Mouse (Mus musculus): Measurements from ENCODE around the gene D10Wsu102e. TPM values are rescaled to one million over a fixed set of nuclear protein-coding genes. Genes with fewer than 3 reads are reported as not detected.

Gene D10Wsu102e
- 0.56 and 0.75 TPM in 2 replicates for polyA plus RNA-seq (2012)

GRCm38 (mm10) chr10:83359956-83360355 lies at the start of gene D10Wsu102e:
Gene D10Wsu102e (plus strand): TSS chr10:83360221.
- no peak for TF ChIP-seq GATA1 (IDR thresholded peaks at IDR 0.05; ENCODE audit: low read length)

GRCm38 (mm10) chr10:83310356-83310755 lies 49.7 kb upstream of the D10Wsu102e start:
- no peak for TF ChIP-seq GATA1 (IDR thresholded peaks at IDR 0.05; ENCODE audit: low read length)

- no peak for TF ChIP-seq GATA1 (IDR thresholded peaks at IDR 0.05; ENCODE audit: low read length)
Observed at GRCm38 (mm10) chr10:83313033-83313432, 47.0 kb upstream of the D10Wsu102e start.

DNA sequence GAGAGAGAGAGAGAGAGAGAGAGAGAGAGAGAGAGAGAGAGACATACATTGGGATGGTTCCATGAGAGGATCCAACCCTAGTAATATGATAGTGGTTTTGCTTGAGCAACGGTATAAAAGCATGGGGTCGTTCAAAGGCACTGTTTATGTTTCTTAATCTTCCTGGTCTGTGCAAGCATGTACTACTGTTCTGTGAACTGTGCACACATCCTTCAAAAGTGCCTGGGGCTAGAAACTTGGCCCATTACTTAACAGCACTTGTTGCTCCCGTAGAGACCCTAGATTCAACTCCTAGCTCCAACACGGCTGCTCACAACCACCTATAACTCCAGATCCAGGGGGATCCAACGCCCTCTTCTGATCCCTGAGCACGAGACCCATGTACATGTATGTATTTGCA lies 39.6 kb upstream of the D10Wsu102e start:
- TF ChIP-seq GATA1 (IDR thresholded peaks at IDR 0.05; ENCODE audit: low read length) = no peak

DNA sequence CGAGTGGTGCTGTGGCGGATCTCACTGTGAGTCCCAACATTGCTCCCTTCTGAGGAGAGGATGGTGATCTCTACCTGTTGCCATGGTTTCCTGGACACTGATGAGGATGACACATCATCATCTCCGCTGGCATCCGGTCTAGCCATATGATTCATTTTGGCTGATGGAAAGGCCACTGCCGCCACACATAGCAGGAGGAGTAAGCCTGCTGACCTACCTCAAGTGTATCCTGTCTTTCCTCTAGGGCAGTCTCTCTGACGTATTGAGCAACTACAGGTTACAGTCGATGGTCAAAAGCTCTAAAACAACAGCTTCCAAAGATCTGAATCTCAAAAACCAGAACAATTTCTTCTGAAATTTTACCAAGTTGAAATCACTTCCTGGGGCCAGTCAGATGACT lies 39.2 kb upstream of the D10Wsu102e start:
- TF ChIP-seq GATA1 (IDR thresholded peaks at IDR 0.05; ENCODE audit: low read length) = no peak

DNA sequence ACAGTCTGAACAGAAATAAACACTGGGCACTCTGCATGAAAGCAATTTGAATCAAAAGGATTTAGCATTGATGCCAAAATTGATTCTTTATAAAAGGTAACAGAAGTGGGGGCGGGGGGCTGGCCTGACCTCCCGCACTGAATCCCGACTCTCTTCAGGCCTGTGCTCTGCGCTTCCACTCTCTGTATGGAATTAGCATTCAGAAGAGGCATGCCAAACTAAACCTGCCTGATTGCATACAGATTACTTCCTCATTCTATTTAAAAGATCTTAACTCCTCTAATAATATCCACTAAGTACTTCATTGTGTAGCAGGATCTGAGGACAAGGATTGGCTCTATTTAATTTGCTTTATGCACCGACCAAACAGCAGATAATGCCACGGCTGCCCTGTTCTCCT lies 38.5 kb upstream of the D10Wsu102e start:
- TF ChIP-seq GATA1 (IDR thresholded peaks at IDR 0.05; ENCODE audit: low read length) = no peak

DNA sequence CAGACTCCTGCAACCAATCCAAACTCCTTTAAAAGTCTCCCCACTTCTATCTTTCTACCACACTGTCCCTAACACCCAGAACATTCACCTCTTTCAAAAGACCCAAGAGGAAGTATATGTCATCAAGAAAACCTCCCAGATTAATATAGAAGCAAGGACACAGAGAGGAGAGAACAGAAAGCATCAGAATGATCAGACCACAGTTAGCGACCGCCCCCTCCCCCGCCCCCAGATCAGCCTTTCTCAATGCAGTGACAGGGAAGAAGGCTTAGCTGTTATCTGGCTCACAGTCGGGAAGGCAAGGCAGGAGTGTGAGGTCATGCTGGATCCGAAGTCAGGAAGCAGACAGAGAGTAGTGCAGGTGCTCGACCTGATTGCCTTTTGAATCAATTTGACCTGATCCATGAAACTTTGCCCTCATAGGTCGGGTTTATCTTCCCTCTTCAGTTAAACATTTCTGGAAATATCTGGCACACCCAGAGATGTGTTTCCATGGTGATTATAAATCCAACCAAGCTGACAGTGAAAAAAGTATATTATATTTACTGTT lies 37.4 kb upstream of the D10Wsu102e start:
- no peak for TF ChIP-seq GATA1 (IDR thresholded peaks at IDR 0.05; ENCODE audit: low read length)

GRCm38 (mm10) chr10:83324871-83325270 lies 35.1 kb upstream of the D10Wsu102e start:
- TF ChIP-seq GATA1 (IDR thresholded peaks at IDR 0.05; ENCODE audit: low read length) = no peak

DNA sequence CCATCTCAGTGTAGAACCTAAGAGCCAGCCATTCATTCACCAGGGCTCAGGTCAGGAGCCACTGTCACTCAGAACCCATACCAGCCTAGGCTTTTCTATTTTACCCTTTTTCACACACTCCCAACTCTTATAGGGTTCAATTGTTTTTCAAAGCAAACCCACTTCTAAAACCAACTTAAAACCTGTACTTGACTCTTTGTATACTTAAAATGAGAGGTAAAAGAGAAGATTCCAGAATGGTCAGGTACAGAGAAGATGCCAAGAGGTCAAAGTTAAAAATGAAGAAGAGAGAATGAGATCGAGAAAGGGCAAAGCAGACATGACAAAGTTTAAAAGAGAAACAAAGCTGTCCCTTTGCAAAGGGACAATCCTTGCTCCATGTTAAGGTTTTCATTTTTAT lies 34.1 kb upstream of the D10Wsu102e start:
- no peak for TF ChIP-seq GATA1 (IDR thresholded peaks at IDR 0.05; ENCODE audit: low read length)

- no peak for TF ChIP-seq GATA1 (IDR thresholded peaks at IDR 0.05; ENCODE audit: low read length)
Observed at GRCm38 (mm10) chr10:83326648-83327285, 33.3 kb upstream of the D10Wsu102e start.

- no peak for TF ChIP-seq GATA1 (IDR thresholded peaks at IDR 0.05; ENCODE audit: low read length)
Observed at GRCm38 (mm10) chr10:83328791-83329190, 31.2 kb upstream of the D10Wsu102e start.

GRCm38 (mm10) chr10:83330336-83330735 lies 29.7 kb upstream of the D10Wsu102e start:
- TF ChIP-seq GATA1 (IDR thresholded peaks at IDR 0.05; ENCODE audit: low read length) = no peak

GRCm38 (mm10) chr10:83331811-83332210 lies 28.2 kb upstream of the D10Wsu102e start:
- no peak for TF ChIP-seq GATA1 (IDR thresholded peaks at IDR 0.05; ENCODE audit: low read length)

DNA sequence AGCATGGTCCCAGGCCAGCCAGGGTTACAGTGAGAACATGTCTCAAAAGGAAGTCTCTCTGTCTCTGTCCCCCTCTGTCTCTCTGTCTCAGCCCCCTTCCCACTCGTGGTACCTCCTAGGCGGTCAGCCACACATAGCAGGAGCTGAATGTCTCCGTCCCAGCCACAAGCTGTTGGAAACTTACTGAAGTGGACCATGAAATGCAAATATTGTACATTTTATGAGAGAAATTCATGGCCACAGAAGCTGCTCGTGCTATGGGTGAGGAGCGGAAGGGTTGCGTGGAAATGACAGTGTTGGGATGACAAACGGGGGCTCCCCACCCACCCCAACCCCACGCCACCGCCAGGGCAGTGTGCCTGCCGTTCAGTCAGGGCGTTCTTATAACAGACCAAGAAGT lies 27.4 kb upstream of the D10Wsu102e start:
- TF ChIP-seq GATA1 (IDR thresholded peaks at IDR 0.05; ENCODE audit: low read length) = no peak

- TF ChIP-seq GATA1 (IDR thresholded peaks at IDR 0.05; ENCODE audit: low read length) = no peak
Observed at GRCm38 (mm10) chr10:83336336-83336735, 23.7 kb upstream of the D10Wsu102e start.

DNA sequence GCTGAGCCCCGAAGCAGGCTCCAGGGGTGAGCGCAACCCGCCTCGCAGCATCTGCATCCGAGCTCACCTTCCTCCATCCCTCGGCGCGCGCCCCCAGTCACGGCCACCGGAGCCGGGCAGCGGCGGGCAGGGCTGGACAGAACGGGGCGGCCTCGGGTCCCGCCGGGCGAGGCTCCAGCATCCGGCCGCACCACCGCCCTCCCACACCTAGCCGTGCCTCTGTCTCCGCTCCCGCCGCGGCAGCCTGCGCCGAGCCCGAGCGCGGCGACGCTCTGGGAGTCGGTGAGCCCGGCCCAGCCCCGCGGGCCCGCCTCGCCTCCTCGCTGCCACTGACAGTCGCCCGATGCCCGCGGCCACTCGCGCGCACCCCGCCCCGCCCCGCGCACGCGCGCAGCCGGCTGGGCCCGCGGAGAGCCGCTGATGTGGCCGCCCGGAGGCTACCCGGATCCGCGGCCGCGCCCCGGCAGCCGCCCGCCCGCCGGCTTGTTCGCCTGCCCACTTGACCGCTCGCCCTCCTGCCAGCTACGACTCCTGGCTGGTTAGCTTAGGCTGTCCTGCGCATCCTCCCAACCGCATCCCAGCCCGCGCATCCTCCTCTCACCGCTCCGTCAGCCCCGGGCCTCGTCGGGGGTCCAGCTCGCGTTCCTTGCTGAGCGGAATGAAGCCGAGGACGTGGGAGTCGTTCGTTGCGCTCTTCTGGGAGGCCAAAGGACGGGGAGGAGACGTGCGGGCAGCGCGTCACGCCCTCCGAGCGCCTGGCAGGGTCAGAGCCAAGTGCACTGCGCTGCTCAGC lies 22.7 kb upstream of the D10Wsu102e start, which contains the start of gene Slc41a2:
TSS of gene Slc41a2 (minus strand) at position 724 of the 793 bp plus-strand sequence.
- TF ChIP-seq GATA1 (IDR thresholded peaks at IDR 0.05; ENCODE audit: low read length) = no peak

Measured in G1E-ER4 (cell line).